Comparison of ENCODE assay signal across 8 mouse cellular contexts in genomic region chr11:120991791-120992190, GRCm38 (mm10). TPM values are rescaled to one million over a fixed set of nuclear protein-coding genes. Genes with fewer than 3 reads are reported as not detected.
DNase-seq lines count a peak whose midpoint lies in the region; ATAC-seq and TF ChIP-seq lines count a peak whose summit lies in the region.

No protein-coding gene starts in this region.

- 83% methylated on average over 3 of the region's 3 CpGs for WGBS in limb, embryonic 10.5 days
- WGBS in neural tube, embryonic 12.5 days, result 81% methylated on average over 3 of the region's 3 CpGs

- peaks cover 62% of the 10 kb centered on the region for H3K4me1 ChIP-seq in G1E (ENCODE audit: insufficient read depth, low read depth, low read length)
- H3K4me1 ChIP-seq in limb, embryonic 10.5 days, result peaks cover 35% of the 10 kb centered on the region
- peaks cover 32% of the 10 kb centered on the region for H3K4me1 ChIP-seq in neural tube, embryonic 12.5 days

- H3K27ac ChIP-seq in limb, embryonic 10.5 days, result peak overlapping the region; percentile 99
- peak overlapping the region; percentile 67 for H3K27ac ChIP-seq in neural tube, embryonic 12.5 days

- peak overlapping the region; percentile 88 for H3K4me2 ChIP-seq in neural tube, embryonic 12.5 days (replicated peaks)

- H3K4me3 ChIP-seq in G1E (ENCODE audit: low read depth, low read length), result peak overlapping the region; percentile 93
- peak overlapping the region; percentile 100 for H3K4me3 ChIP-seq in limb, embryonic 10.5 days
- H3K4me3 ChIP-seq in neural tube, embryonic 12.5 days, result peak overlapping the region; percentile 100

- peak overlapping the region; percentile 43 for H3K9ac ChIP-seq in neural tube, embryonic 12.5 days

- H3K27me3 ChIP-seq in G1E (ENCODE audit: insufficient read depth, low read length), result no peaks in the 10 kb centered on the region
- no peaks in the 10 kb centered on the region for H3K27me3 ChIP-seq in limb, embryonic 10.5 days (ENCODE audit: low read depth, poor library complexity, severe bottlenecking)
- H3K27me3 ChIP-seq in neural tube, embryonic 12.5 days (replicated peaks), result no peaks in the 10 kb centered on the region

- no peak for ATAC-seq in G1E (ENCODE audit: extremely low read depth, insufficient number of reproducible peaks, low FRiP score, poor library complexity, severe bottlenecking)
- ATAC-seq in neural tube, embryonic 12.5 days (ENCODE audit: low FRiP score, low read depth), result no peak

- TF ChIP-seq CTCF in G1E (IDR thresholded peaks at IDR 0.05; ENCODE audit: low read depth, low read length), result no peak

- DNase-seq in gastrocnemius, adult 18-20 months (ENCODE audit: low spot score), result peak; percentile 65
- no peak for DNase-seq in gastrocnemius, postnatal 4 days (ENCODE audit: low spot score in 2 of 2)
- no peak for DNase-seq in G1E (ENCODE audit: low spot score)
- peak; percentile 97 for DNase-seq in heart, adult 11 months
- no peak for DNase-seq in limb, embryonic 10.5 days (ENCODE audit: low spot score)
- no peak for DNase-seq in urinary bladder, postnatal 25 days (ENCODE audit: low spot score)
- DNase-seq in layer of hippocampus, adult 18-20 months (ENCODE audit: low spot score in 2 of 2), result no peak

- no peaks in the 10 kb centered on the region for H3K9me3 ChIP-seq in G1E (replicated peaks)
- no peaks in the 10 kb centered on the region for H3K9me3 ChIP-seq in limb, embryonic 10.5 days (replicated peaks)
- no peaks in the 10 kb centered on the region for H3K9me3 ChIP-seq in neural tube, embryonic 12.5 days

- peaks cover 74% of the 10 kb centered on the region for H3K36me3 ChIP-seq in G1E (replicated peaks)
- H3K36me3 ChIP-seq in limb, embryonic 10.5 days, result peaks cover 30% of the 10 kb centered on the region
- peaks cover 3% of the 10 kb centered on the region; the same call in 1 of the 2 replicates for H3K36me3 ChIP-seq in neural tube, embryonic 12.5 days

RNA-seq across cellular contexts. Expression of gene Csnk1d, which starts 0.7 kb away (rescaled TPM):
- total RNA-seq in gastrocnemius, adult 18-20 months (2021), result 10 to 100 TPM; 48.7 to 57.4 TPM
- total RNA-seq in gastrocnemius, postnatal 4 days (2021), result 100 to 1,000 TPM in 1 of 2 experiments, 10 to 100 TPM in 1; 85.4 to 111 TPM
- total RNA-seq in G1E (2014; fragmentation: Nextera tagmentation), result 116 and 146 TPM in 2 replicates
- 61.2 and 73.6 TPM in 2 replicates for total RNA-seq in G1E (2017)
- polyA plus RNA-seq in G1E (2012), result 195 and 227 TPM in 2 replicates
- 126 and 136 TPM in 2 replicates for polyA plus RNA-seq in limb, embryonic 10.5 days (2016; fragmentation: Nextera tagmentation; extraction: Ambion mirVana)
- polyA plus RNA-seq in neural tube, embryonic 12.5 days (2016; fragmentation: Nextera tagmentation; extraction: Ambion mirVana), result 157 TPM in 2 replicates
- total RNA-seq in layer of hippocampus, adult 18-20 months (2021), result 100 to 1,000 TPM; 136 TPM

RNA-seq across cellular contexts. Expression of gene Slc16a3, which starts 43.5 kb away (rescaled TPM):
- 100 to 1,000 TPM; 257 to 298 TPM for total RNA-seq in gastrocnemius, adult 18-20 months (2021)
- total RNA-seq in gastrocnemius, postnatal 4 days (2021), result 100 to 1,000 TPM; 151 to 160 TPM
- total RNA-seq in G1E (2014; fragmentation: Nextera tagmentation) (4.3 TPM in 1 of 2 replicates, not detected in the other), G1E (2017) (10.0 and 15.5 TPM in 2 replicates)
- polyA plus RNA-seq in G1E (2012), result 13.1 and 17.4 TPM in 2 replicates
- 119 and 165 TPM in 2 replicates for polyA plus RNA-seq in limb, embryonic 10.5 days (2016; fragmentation: Nextera tagmentation; extraction: Ambion mirVana)
- polyA plus RNA-seq in neural tube, embryonic 12.5 days (2016; fragmentation: Nextera tagmentation; extraction: Ambion mirVana), result 31.8 and 38.4 TPM in 2 replicates
- 1 to 10 TPM; 1.7 to 4.5 TPM for total RNA-seq in layer of hippocampus, adult 18-20 months (2021)

RNA-seq across cellular contexts. Expression of gene Cd7, which starts 47.4 kb away (rescaled TPM):
- not detected for total RNA-seq in gastrocnemius, adult 18-20 months (2021)
- total RNA-seq in gastrocnemius, postnatal 4 days (2021), result not detected
- total RNA-seq in G1E (2014; fragmentation: Nextera tagmentation) (not detected in 2 replicates), G1E (2017) (not detected in 2 replicates)
- not detected in 2 replicates for polyA plus RNA-seq in G1E (2012)
- polyA plus RNA-seq in limb, embryonic 10.5 days (2016; fragmentation: Nextera tagmentation; extraction: Ambion mirVana), result not detected in 2 replicates
- 0.34 and 0.47 TPM in 2 replicates for polyA plus RNA-seq in neural tube, embryonic 12.5 days (2016; fragmentation: Nextera tagmentation; extraction: Ambion mirVana)
- total RNA-seq in layer of hippocampus, adult 18-20 months (2021), result not detected

RNA-seq across cellular contexts. Expression of gene Ccdc57, which starts 59.1 kb away (rescaled TPM):
- 1 to 10 TPM; 3.0 to 3.5 TPM for total RNA-seq in gastrocnemius, adult 18-20 months (2021)
- 1 to 10 TPM; 6.2 TPM for total RNA-seq in gastrocnemius, postnatal 4 days (2021)
- total RNA-seq in G1E (2014; fragmentation: Nextera tagmentation) (4.2 and 7.0 TPM in 2 replicates), G1E (2017) (2.5 and 2.6 TPM in 2 replicates)
- polyA plus RNA-seq in G1E (2012), result 2.6 and 2.8 TPM in 2 replicates
- 7.0 and 7.2 TPM in 2 replicates for polyA plus RNA-seq in limb, embryonic 10.5 days (2016; fragmentation: Nextera tagmentation; extraction: Ambion mirVana)
- polyA plus RNA-seq in neural tube, embryonic 12.5 days (2016; fragmentation: Nextera tagmentation; extraction: Ambion mirVana), result 4.7 and 5.6 TPM in 2 replicates
- 1 to 10 TPM; 6.9 to 7.7 TPM for total RNA-seq in layer of hippocampus, adult 18-20 months (2021)

Comparison
In these comparisons a context has a peak if more than half of its experiments do, and no peak if none do; other contexts are left out.
1. DNase-seq: peak in gastrocnemius, adult 18-20 months (single experiment) and heart, adult 11 months (single experiment); none in gastrocnemius, postnatal 4 days (0 of 2), G1E (single experiment), limb, embryonic 10.5 days (single experiment), urinary bladder, postnatal 25 days (single experiment) and layer of hippocampus, adult 18-20 months (0 of 2).
2. RNA of gene Slc16a3, which starts 43.5 kb away (total RNA-seq): 257 to 298 TPM in gastrocnemius, adult 18-20 months and 151 to 160 TPM in gastrocnemius, postnatal 4 days; 4.3 to 15.5 TPM in G1E and 1.7 to 4.5 TPM in layer of hippocampus, adult 18-20 months; every median in the first group is over 4 times any median in the second.
3. Peak in every context shown above with its lines, with median percentiles within 50 percentile points of each other: H3K4me3 ChIP-seq.